Mouse (Mus musculus) forebrain, embryonic 16.5 days (tissue): ENCODE results near the gene Xpa. TPM values are rescaled to one million over a fixed set of nuclear protein-coding genes. Genes with fewer than 3 reads are reported as not detected.
"Not testable (repeated sequence)": the region's sequence is repeated elsewhere in the genome, so short reads cannot be mapped to it uniquely, and the experiment has no call there.

ENCODE experiments used
- ATAC-seq: fragments of 200-750 bp; cut with Nextera tagmentation; 2 replicates; pipeline ENCODE4 v1.8.0; 2017; ENCODE audit warnings: mild to moderate bottlenecking, moderate library complexity
- H3K27ac ChIP-seq: fragments of 300-500 bp; sonication (generic); 2 replicates; pipeline ENCODE4 v1.5.1; 2014; ENCODE audit warnings: low read length, control low read depth
- H3K27me3 ChIP-seq: fragments of 300-500 bp; sonication (generic); replicated peaks from 2 replicates; pipeline ENCODE4 v1.6.1; 2014; ENCODE audit warnings: low read length; ENCODE audit not compliant: control insufficient read depth, insufficient read depth
- H3K36me3 ChIP-seq: fragments of 300-500 bp; sonication (generic); 2 replicates; pipeline ENCODE4 v1.6.1; 2014; ENCODE audit not compliant: control insufficient read depth, insufficient read depth
- H3K4me1 ChIP-seq: fragments of 300-500 bp; sonication (generic); replicated peaks from 2 replicates; pipeline ENCODE4 v1.6.1; 2014; ENCODE audit warnings: low read length; ENCODE audit not compliant: control insufficient read depth, insufficient read depth
- H3K4me2 ChIP-seq: fragments of 300-500 bp; sonication (generic); 2 replicates; pipeline ENCODE4 v1.6.1; 2014; ENCODE audit warnings: mild to moderate bottlenecking, low read length, control low read depth
- H3K4me3 ChIP-seq: fragments of 300-500 bp; sonication (generic); replicated peaks from 2 replicates; pipeline ENCODE4 v1.5.1; 2014; ENCODE audit warnings: mild to moderate bottlenecking, low read length, control low read depth
- H3K9ac ChIP-seq: fragments of 300-500 bp; sonication (generic); replicated peaks from 2 replicates; pipeline ENCODE4 v1.6.1; 2014; ENCODE audit warnings: low read depth, low read length, control low read depth
- H3K9me3 ChIP-seq: fragments of 300-500 bp; sonication (generic); 2 replicates; pipeline ENCODE4 v1.6.1; 2016; ENCODE audit warnings: low read length; ENCODE audit not compliant: control insufficient read depth
- WGBS: fragments of 180-500 bp; shearing (Covaris S2); extraction: QIAGEN DNeasy Blood & Tissue Kit; methylation state at CpG from one replicate; pipeline ENCODE4 v1.1.7; 2014; 5-methylcytosine and 5-hydroxymethylcytosine counted together
- polyA plus RNA-seq: library from polyadenylated mRNA; unstranded; fragments of >200 nt; fragmentation: Nextera tagmentation; extraction: Ambion mirVana; gene quantifications from 2 replicates; pipeline ENCODE4 v1.2.1, GENCODE M21; 2015

Xpa gene
- polyA plus RNA-seq, 1 experiment from 2014 or later = 30.0 TPM

DNA sequence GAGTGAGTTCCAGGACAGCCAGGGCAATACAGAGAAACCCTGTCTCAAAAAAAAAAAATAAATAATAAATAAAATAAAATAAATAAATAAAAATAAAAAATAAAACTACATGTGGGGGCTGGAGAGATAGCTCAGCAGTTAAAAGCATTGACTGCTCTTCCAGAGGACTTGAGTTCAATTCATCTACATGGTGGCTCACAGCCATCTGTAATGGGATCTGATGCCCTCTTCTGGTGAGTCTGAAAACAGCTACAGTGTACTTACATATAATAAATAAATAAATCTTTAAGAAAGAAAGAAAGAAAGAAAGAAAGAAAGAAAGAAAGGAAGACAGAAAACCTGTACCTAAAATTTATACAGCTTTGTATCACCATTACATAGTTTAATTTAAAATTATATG, 4.1 kb downstream of the Xpa start:
- H3K27me3 ChIP-seq, ATAC-seq, H3K27ac ChIP-seq, H3K36me3 ChIP-seq, H3K9me3 ChIP-seq, H3K4me3 ChIP-seq, H3K9ac ChIP-seq, H3K4me2 ChIP-seq: not testable (repeated sequence)
- H3K4me1 ChIP-seq = peaks cover 24% of the 10 kb centered on the region

DNA sequence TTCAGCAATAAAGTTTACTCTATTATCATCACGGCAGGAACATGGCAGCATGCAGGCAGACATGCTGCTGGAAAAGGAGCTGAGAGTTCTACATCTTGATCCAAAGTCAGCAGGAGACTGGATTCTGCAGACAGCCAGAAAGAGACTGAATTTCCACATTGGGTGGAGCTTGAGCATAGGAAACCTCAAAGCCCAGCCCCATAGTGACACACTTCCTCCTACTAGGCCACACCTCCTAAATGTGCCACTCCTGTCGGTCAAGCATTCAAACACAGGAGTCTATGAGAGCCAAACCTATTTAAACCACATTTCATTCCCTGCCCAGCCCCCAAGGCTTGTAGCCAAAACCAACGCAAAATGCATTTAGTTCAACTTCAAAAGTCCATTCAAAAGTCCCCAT, 9.6 kb downstream of the Xpa start:
- H3K27me3 ChIP-seq = no peaks in the 10 kb centered on the region
- ATAC-seq = no peak
- H3K9ac ChIP-seq = no peak overlapping the region
- no peak overlapping the region for H3K27ac ChIP-seq
- H3K4me1 ChIP-seq = no peaks in the 10 kb centered on the region
- H3K9me3 ChIP-seq = no peaks in the 10 kb centered on the region
- 71% methylated on average over 3 of the region's 3 CpGs for whole genome bisulfite sequencing
- H3K4me2 ChIP-seq = no peak overlapping the region
- H3K4me3 ChIP-seq = no peak overlapping the region
- peaks cover 33% of the 10 kb centered on the region for H3K36me3 ChIP-seq

DNA sequence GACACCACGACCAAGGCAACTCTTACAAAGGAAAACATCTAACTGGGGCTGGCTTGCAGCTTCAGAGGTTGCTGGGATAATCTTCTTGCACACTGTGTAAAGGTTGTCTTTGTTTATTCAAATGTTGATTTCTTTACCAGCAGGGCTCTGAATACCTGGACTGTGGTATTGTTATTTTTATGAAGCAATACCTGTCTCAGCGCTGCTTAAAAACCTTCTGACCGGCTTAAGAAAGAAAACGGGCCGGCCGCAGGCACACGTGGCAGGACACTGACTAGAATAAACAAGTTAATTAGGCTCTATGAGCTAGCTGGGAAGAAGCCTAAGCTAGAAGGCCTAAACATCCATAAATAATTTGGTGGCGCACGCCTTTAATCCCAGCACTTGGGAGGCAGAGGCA, 10.2 kb downstream of the Xpa start:
- H3K4me2 ChIP-seq = no peak overlapping the region
- no peak overlapping the region for H3K4me3 ChIP-seq
- H3K36me3 ChIP-seq = peaks cover 37% of the 10 kb centered on the region
- no peak overlapping the region for H3K27ac ChIP-seq
- H3K9ac ChIP-seq = no peak overlapping the region
- 67% methylated on average over 9 of the region's 9 CpGs for WGBS
- ATAC-seq = no peak
- H3K4me1 ChIP-seq = no peaks in the 10 kb centered on the region
- no peaks in the 10 kb centered on the region for H3K27me3 ChIP-seq
- H3K9me3 ChIP-seq = no peaks in the 10 kb centered on the region

DNA sequence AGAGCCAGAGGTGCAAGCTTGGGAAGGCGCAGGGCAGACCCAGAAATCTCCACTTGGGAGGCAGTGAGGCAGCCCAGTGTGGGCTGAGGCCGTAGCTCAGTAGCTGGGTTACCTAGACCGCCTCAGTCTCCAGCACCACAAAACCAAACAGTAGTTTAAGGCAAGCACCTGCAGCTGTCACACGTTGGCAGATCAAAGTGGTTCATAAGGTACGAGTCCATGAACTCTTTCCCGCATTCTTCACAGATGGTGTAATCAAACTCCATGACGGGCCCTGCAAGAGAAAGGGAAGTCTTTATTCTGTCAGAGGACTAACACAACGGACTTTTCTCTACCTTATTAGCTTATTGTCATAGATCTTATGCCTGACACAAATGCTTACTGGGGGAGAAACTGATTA, 10.7 kb downstream of the Xpa start:
- H3K9me3 ChIP-seq = no peaks in the 10 kb centered on the region
- peaks cover 38% of the 10 kb centered on the region for H3K36me3 ChIP-seq
- H3K4me3 ChIP-seq = no peak overlapping the region
- no peak overlapping the region for H3K4me2 ChIP-seq
- H3K27me3 ChIP-seq = no peaks in the 10 kb centered on the region
- H3K4me1 ChIP-seq = no peaks in the 10 kb centered on the region
- WGBS = 71% methylated on average over 8 of the region's 8 CpGs
- ATAC-seq = no peak
- no peak overlapping the region for H3K27ac ChIP-seq
- no peak overlapping the region for H3K9ac ChIP-seq

DNA sequence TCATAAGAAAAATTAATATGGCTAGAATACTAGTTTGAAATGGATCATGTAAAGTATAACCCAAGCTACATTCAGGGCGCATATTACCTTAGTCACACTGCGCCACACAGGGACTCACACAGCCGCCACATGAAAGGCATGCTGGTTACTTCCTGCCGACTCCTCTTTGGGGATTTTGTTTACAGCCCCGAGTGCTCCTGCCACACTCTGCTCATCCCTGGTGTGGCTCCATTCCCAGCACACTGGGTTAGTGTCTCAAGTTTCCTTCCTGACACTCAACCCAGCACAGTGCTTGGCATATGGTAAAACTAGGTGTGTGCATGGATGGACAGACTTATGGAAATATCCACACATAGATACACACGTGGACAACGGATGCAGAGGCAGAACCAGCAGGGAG, 13.9 kb downstream of the Xpa start:
- H3K27me3 ChIP-seq = no peaks in the 10 kb centered on the region
- no peak overlapping the region for H3K9ac ChIP-seq
- no peak overlapping the region for H3K27ac ChIP-seq
- no peak overlapping the region for H3K4me2 ChIP-seq
- H3K9me3 ChIP-seq = no peaks in the 10 kb centered on the region
- H3K36me3 ChIP-seq = peaks cover 37% of the 10 kb centered on the region
- no peaks in the 10 kb centered on the region for H3K4me1 ChIP-seq
- ATAC-seq = no peak
- no peak overlapping the region for H3K4me3 ChIP-seq
- 92% methylated on average over 7 of the region's 7 CpGs for WGBS

DNA sequence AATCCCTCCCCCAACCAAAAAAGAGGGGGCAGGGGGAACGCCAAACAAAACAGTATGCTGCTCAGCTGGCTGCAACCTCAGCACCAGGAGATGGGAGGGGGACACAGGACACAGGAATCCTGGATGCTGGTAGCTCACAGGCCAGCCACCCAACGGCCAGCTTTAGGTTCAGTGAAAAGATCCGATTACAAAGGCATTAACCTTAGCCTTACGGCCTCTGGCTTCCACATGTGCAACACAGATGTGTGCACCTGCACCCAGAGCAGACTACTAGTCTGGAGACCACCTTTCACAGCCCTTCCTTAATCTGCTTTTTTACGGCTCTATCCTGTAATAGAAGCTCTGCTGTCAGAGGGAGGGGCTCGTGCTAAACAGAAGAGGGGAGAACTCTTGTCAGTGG, 14.9 kb downstream of the Xpa start:
- Histone ChIP-seq H3K27ac (no peak overlapping the region), H3K4me1 (no peaks in the 10 kb centered on the region), H3K4me3 (no peak overlapping the region), H3K9me3 (no peaks in the 10 kb centered on the region), H3K4me2 (no peak overlapping the region), H3K9ac (no peak overlapping the region), H3K36me3 (peaks cover 37% of the 10 kb centered on the region), H3K27me3 (no peaks in the 10 kb centered on the region)
- no peak for ATAC-seq
- 72% methylated on average over 6 of the region's 6 CpGs for WGBS

DNA sequence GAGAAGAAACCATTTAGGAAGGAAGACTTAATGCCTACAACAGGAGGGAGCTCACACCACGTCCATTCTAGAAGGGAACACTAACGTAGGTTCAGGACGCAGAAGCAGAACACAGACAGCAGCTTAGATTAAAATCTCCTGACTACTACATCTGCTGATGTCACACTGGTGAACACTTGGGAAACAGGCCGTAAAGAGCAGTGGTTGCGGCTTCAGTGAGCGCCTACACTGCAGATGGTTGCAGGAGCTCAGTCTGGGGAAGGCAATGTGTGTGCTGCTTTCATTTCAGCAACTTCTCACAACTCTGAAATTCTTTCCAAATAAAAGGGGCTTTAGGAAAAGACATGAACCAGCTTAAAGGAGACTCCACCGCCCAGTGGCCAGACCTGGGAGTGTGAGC, 18.6 kb downstream of the Xpa start:
- H3K4me1 ChIP-seq = no peaks in the 10 kb centered on the region
- H3K27me3 ChIP-seq = no peaks in the 10 kb centered on the region
- no peaks in the 10 kb centered on the region for H3K9me3 ChIP-seq
- H3K9ac ChIP-seq = no peak overlapping the region
- 88% methylated on average over 7 of the region's 7 CpGs for WGBS
- no peak overlapping the region for H3K4me3 ChIP-seq
- ATAC-seq = no peak
- no peak overlapping the region for H3K4me2 ChIP-seq
- H3K36me3 ChIP-seq = peaks cover 37% of the 10 kb centered on the region
- no peak overlapping the region for H3K27ac ChIP-seq

DNA sequence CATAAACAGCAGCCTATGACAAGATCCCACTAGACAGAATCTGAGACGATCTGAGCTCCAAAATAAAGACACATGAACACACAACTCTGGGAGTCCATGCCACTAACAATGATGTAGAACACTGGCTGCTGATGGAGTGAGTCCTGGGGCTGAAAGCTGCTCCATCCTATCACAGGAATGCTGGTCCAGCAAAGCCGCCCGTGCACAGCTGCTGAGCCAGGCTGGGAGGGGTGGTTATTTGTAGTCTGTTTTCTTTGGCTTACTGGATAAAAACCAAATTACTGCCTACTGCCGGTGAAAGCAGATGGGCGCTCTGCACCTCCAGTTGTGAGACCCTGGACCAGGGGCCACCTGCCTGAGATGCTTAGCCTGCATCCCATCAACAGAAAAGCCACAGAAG, 19.1 kb downstream of the Xpa start:
- 76% methylated on average over 5 of the region's 5 CpGs for WGBS
- no peak overlapping the region for H3K4me3 ChIP-seq
- H3K4me2 ChIP-seq = no peak overlapping the region

DNA sequence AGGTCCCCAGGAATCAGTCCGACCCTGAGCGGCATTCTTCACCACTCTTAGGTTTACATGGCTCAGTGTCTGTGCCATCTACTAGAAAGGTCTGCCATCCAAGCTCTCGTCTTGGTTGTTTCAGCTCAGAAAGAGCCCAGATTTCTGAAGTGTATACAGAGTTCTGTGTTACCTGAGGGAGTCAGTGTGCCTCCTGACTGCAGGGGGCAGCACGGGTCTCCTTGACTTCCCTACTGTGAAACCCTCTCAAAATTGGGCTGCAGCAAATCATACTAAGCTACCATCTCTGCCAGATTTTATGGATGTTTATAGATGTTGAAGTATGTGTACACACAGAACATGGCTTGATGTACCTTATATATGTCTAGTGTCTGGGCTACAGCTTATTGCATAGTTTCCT, 19.8 kb downstream of the Xpa start:
- Histone ChIP-seq H3K9me3 (no peaks in the 10 kb centered on the region), H3K36me3 (peaks cover 40% of the 10 kb centered on the region), H3K4me3 (no peak overlapping the region), H3K4me2 (no peak overlapping the region), H3K27me3 (no peaks in the 10 kb centered on the region), H3K27ac (no peak overlapping the region), H3K4me1 (no peaks in the 10 kb centered on the region), H3K9ac (no peak overlapping the region)
- no peak for ATAC-seq
- 78% methylated on average over 4 of the region's 4 CpGs for WGBS

More for the DNA sequence above, 19.1 kb downstream of the Xpa start:
- no peak overlapping the region for H3K9ac ChIP-seq
- H3K9me3 ChIP-seq = no peaks in the 10 kb centered on the region
- H3K36me3 ChIP-seq = peaks cover 35% of the 10 kb centered on the region
- no peak overlapping the region for H3K27ac ChIP-seq
- no peaks in the 10 kb centered on the region for H3K4me1 ChIP-seq
- no peak for ATAC-seq
- H3K27me3 ChIP-seq = no peaks in the 10 kb centered on the region

DNA sequence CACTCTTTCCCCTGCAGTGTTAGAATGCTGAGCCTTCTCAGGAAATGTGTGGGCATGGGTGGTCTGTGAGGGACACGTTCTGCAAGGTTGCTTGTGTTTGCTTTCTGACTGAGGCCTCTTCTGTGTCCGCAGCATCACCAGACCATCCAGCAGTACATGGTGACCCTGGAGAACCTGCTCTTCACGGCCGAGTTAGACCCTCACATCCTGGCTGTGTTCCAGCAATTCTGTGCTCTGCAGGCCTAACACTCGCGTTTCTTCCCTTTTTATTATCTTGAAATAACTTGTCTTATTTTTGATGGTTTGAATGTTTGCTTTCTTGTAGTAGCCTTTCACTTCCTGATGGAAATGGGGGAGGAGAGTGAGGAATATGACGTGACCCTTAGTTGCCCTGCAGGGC, 24.4 kb downstream of the Xpa start:
- Histone ChIP-seq H3K4me3 (no peak overlapping the region), H3K27ac (no peak overlapping the region), H3K4me1 (no peaks in the 10 kb centered on the region), H3K4me2 (no peak overlapping the region), H3K27me3 (no peaks in the 10 kb centered on the region), H3K9ac (no peak overlapping the region), H3K36me3 (peaks cover 63% of the 10 kb centered on the region), H3K9me3 (no peaks in the 10 kb centered on the region)
- 85% methylated on average over 7 of the region's 7 CpGs for WGBS
- no peak for ATAC-seq
